Mouse (Mus musculus): Measurements from ENCODE around the gene Plpp7.

GRCm38 (mm10) chr2:32095351-32096121 lies at the start of gene Plpp7:
- TF ChIP-seq CTCF (IDR thresholded peaks at IDR 0.05; ENCODE audit: insufficient read depth, low read length): no peak
- no peak for TF ChIP-seq POLR2A (IDR thresholded peaks at IDR 0.05; ENCODE audit: borderline replicate concordance, extremely low read depth, low read depth, low read length)

All from lung, adult 2 months (tissue).